Mouse (Mus musculus) cortical plate, adult 2 months (tissue): ENCODE results near the gene Plagl2.

Experiments
- CTCF ChIP-seq: fragments of 200-500 bp; IDR thresholded peaks from 2 replicates; pipeline ENCODE4 v1.5.1; 2011; ENCODE audit warnings: mild to moderate bottlenecking, control low read depth, low read length; ENCODE audit not compliant: insufficient read depth; ENCODE audit errors: extremely low read depth
- POLR2A ChIP-seq: fragments of 200-500 bp; IDR thresholded peaks from 2 replicates; pipeline ENCODE4 v1.6.1; 2011; ENCODE audit warnings: mild to moderate bottlenecking, low read length, control low read depth; ENCODE audit not compliant: insufficient read depth; ENCODE audit errors: extremely low read depth

GRCm38 (mm10) chr2:153263053-153263452 lies 21.8 kb upstream of the Plagl2 start:
- TF ChIP-seq POLR2A (no peak), CTCF (no peak)
